Mouse (Mus musculus) gastrocnemius, postnatal 10 days (tissue): Measurements from ENCODE around the gene Gtf2a1. TPM values are rescaled to one million over a fixed set of nuclear protein-coding genes. Genes with fewer than 3 reads are reported as not detected.
A peak's percentile ranks its signal among the peaks of the same experiment; 100 is the strongest.
"Not testable (repeated sequence)": the region's sequence is repeated elsewhere in the genome, so short reads cannot be mapped to it uniquely, and the experiment has no call there.

Experiments used
- DNase-seq: peaks from one replicate; pipeline ENCODE4 v3.0.0; 2021; ENCODE audit warnings: mixed read lengths
- total RNA-seq, 2 experiments: library from RNA; stranded (reverse); gene quantifications; 2 replicates each; pipeline ENCODE4 v1.2.3; 2021

Gene Gtf2a1
- total RNA-seq, 2 experiments from 2014 or later, result 23.5 to 26.4 TPM

DNA sequence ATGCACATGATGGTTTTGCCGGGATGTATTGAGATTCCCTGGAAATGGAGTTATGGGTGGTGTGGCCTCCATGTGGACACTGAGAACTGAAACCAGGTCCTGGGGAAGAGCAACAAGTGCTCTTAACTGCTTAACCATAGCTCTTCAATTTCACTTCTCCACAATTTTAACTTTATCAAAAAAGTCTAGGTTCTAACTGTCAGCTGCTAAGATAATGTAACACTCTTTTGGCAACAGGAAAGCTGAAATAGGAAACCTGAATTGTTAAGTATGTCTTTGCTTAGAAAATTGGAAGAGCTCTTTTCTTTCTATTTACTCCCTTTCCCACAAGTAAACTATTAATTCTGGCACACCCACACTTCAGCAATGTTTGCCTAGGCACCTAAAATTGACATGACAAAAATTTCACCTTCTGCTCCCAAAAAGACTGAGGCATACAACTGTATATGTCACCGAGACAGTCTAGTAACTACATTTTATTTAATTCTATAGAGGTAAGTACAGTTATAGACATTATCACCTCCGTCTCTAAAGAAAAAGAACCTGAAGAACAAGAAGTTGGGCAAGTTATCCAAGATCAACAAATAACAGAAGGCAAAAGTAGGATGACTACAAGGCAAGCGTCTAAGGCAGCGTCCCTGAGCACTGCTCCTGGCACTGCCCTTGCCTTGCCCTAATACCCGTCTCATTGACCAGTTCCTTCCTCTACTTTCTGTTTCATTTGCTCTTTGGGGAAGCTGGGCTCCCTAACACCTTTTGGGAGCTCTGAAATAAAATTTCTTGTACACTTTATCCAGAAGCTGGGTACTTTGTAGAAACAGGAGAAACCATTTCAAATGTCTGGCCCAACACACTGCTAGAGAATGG, 8.8 kb downstream of the Gtf2a1 start:
- DNase-seq, result no peak

DNA sequence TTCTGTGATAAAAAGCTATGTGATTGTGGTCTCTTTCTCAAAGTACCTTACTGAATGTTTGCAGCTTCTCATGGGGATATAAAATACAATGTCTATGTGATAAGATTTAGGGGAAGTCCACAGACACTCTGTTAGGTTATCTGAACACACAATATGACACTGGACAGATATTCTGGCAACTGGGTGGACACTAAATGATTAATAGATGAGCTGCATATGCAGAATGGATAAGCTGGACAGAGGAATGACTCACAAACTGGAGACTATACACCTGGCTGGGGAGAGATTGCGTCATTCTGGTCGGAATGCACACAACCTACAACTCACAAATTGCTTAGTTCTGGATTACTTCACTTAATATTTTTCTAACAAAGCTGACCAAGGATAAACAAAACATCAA, 10.6 kb downstream of the Gtf2a1 start:
- DNase-seq, result no peak

DNA sequence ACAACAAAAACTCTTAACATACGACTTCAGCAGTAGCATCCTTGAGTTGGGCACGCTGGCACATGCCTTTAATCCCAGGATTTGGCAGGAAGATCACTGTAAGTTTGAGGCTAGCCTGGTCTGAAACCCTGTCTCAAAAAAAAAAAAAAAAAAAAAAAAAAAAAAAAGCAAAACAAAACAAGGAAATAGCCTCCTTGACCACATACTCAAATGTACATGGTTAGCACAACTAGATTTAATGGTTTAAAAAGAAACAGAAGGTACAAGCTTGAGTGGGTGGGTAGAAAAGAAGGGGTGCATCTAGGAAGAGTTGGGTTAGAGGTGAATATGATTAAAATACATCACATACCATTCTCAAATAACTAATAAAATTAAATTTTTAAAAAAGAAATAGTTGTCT, 18.6 kb downstream of the Gtf2a1 start:
- DNase-seq, result no peak

DNA sequence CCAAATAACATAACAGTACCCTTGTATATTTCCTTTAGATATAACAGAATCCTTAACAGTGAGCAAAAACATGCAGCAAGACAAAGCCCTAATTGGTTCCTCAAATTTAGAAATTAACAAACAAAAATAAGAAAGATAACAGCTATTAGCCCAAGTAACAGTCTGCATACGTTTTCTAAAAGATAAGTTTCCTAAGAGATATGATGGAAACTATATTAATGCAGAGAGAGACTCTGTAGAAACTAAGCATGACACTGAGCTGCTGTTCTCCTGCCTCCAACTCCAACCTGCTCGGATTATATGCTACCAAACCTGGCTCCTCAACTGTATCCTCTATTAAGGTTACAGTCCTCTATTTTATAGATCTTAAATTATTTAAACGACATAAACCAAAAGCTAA, 21.0 kb downstream of the Gtf2a1 start:
- no peak for DNase-seq

DNA sequence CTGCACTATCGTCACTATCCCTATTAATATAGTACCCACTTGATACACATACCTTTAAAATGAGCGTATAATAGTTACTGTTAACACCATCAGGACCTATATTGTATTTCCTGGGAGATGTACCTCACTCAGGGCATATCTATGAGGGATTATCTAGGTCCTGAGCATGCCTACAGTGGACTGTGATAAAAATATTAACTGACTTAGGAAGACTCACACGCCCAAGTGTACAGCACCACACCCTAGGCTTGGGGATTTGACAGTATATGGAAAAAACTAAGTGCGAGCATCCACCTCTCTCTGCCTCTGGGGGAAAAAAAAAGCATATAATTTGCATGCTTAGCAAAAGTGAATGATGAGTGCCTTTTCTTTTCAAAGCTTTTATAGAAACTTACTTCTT, 23.1 kb downstream of the Gtf2a1 start:
- no peak for DNase-seq

DNA sequence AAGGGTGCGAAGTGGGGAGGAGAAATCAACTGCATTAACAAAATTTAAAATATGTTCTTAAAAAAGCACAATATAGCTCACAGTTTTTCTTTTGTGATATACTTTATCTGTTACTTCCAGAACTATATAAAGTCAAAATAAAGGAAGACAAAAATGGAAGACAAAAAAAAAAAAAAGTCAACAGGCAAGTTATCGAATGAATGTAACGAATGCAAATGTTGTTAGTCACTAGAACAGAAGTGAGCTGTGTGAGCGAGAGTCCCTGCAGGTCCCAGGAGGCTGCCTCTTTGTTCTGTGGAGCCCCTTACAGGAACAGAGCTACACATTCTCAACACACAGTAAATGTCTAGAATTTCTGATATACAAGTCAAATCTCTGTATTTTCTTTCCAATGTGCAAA, 32.1 kb downstream of the Gtf2a1 start:
- not testable (repeated sequence) for DNase-seq

DNA sequence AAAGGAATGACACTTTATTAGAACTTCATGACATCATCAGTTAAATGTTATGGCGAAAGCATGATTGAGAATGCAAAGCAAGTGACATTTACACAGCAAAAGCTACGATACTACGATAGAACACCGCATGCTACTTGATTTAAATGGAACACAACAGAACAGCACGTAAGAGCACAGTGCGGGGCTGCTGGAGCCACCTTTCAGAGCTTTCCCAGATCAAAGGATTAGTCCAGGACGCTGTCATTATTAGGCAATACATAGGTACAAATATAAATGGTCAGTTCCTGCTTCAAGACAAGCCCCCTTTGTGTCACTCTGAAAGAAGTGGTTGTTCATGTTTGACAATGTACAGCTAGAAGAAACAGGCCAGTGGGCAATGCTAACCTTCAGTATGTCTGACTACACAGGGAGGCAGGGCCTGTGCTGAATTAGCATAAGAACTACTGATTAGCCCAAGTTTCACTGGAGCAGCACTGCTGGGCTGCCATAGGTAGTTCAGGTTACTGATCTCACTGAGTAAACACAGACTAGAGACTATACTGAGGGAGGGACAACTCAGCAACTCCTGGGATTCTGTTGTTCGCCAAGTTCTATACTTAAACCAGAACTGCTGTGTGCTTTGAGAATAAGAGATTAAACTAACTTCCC, 32.8 kb downstream of the Gtf2a1 start:
- not testable (repeated sequence) for DNase-seq

DNA sequence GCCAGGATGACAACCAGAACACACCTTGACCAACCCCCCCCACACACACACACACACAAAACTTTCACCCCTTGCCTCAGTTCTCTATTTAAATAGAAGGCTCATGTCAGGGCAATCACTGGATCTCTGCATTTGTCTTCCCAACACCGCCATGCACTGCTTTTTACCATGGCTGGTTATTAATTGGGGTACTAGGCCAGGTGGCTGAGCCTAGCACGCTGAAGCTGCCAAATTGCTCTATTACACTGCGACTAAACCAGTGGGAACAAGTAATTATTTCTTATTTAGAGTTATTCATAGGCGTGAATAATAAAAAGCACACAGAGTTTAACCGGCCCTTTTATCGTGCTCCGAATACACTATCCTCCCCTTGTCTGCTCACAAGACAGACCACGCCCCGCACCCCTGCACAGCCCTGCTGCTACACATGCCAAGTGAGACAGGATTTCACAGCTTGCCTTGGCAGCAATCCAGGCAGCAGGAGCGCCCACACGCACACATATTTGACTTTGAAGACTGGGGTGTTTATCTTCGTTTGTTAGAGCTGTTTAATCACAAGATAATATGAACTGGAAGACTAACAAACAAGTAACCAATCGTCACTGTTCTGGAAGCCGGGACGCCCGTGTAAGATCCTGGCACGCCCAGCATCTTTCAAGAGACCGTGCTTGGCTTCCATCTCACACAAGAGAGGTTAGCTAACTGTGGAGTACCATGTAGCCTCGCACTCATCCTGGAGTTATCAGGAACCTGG, 38.3 kb downstream of the Gtf2a1 start:
- DNase-seq, result peak; percentile 42

DNA sequence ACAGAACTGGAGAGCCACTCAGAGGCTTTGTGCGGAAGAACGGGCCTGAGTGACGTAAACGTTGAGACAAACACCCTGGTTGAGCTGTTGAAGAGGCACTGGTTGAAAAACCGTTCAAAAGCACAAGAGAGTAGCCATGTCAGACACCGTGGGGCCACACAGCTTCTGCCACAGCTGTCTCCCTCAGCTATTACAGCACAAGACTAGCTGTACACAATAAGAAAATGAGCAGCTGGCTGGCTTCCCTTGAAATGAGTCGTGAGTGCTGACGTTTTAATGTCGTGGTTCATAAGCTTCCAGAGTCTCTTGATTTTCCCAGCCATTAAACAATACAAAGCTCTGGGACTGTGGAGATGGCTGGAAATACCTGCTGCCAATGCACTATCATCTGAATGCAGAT, 40.8 kb downstream of the Gtf2a1 start:
- DNase-seq, result no peak

DNA sequence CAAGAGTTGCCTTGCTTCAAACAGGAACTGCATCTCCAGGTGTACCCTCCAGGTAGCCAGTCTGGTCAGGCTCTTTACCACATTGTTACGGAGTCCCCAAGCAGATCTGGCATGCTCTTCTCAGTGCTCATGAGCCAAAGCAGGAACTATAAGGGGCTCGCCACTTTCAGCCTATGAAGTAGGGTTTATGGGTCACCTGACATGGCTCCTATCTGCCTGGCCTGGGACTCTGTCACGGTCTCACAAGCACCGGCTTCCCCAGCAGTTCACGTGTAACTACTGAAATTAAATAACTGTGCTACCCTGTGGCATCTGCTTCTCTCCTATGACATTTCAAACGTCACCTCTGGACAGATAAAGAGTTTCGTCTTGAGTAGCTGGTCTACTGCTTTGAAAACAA, 50.1 kb downstream of the Gtf2a1 start:
- no peak for DNase-seq

DNA sequence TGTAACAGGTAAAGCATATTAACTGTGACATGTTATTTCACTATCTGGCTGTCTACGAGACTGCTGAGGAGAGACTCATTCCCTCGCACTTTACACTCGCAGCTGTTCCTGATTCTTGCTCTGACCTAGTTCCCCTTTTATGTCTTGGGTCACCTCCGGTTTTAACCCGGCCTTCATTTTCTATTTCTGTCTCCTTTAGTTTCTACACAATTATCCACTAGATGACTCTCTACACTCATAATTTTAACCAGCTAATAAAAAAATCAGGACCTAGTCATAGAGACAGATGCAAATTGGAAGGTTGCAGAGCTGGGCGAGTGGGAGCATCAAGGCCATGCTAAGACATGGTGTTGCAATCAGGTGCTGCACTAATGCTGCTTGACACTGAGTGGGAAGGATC, 55.8 kb downstream of the Gtf2a1 start:
- DNase-seq, result no peak

DNA sequence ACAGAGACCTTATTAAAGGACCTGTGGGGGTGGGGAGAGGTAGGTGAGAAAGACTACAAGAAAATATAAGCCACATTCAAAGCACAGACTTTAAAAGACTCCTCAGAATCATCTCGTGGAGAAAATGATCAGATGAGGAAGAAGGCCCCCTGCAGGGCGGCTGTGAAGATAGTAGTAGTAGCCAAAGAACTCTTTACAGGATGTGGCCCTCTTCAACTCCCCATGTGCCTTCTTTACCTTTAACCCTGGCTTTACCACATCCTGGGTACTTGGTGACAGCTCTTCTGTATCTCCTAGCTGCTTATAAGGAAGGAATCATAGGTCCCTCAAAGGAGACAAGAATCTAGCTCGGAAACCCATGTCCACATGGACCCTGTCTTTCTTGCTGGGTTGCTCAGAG, 66.7 kb downstream of the Gtf2a1 start:
- DNase-seq, result no peak

DNA sequence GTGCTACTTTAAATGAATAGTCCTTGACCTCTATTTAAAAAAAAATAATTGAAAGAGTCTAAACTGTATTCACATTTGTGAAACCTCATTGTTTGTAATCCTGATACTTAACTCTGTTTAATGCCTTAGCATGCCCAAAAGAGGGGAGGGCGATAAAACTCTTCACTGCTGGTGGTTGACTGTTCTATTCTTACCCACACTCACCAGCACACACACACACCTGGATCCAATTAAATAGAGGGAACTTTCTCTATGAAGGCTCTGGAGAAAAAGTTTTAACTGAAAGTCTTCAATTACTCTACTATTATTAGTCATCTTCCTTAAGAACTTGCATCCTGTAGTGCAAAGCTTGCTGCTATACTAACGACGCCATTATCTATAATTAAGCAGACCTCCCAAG, 72.5 kb downstream of the Gtf2a1 start:
- DNase-seq, result no peak

DNA sequence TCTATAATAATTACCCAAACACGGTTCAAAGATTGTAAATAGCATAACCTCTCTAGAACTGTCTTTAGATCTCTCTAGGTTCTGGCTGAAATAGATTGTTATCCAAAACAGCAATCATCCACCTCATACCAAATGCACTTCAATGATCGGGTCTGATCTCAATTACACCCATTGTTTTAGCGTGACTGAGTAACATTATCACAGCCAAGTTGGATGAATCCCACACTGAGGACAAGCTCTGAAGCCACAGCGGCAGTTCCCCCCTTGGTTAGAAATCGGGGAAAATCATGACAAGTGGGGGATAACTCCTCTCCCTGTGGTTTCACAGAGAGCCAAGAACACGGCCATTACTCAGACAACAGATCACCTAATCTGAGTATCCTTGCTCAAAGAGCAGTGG, 76.3 kb downstream of the Gtf2a1 start:
- DNase-seq, result no peak

DNA sequence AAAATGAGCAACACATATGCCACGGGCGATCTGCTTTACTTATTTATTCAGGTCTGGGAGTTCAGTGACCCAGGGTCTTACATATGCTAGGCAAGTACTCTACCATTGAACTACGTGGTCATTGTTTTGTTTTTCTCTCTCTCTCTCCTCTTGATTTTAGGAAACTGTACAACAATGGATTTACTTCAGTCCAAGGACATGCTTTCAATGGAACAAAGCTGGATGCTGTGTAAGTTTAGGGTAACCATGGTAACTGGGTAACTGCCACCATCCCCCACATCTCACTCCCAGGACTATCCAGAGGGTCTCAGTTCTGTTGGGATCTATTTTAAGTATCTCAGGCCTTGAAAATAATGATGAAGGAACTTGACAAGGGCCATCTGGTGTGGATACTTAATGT, 78.5 kb downstream of the Gtf2a1 start:
- no peak for DNase-seq

Other genes starting within 250 kb of the Gtf2a1 start
- gene Cep128, start 206.1 kb downstream of the Gtf2a1 start, total RNA-seq, result 1 to 10 TPM; 5.1 to 6.0 TPM
- gene Tshr, start 205.9 kb downstream of the Gtf2a1 start, total RNA-seq, result 1 to 10 TPM; 1.3 to 1.9 TPM
- gene Ston2, start 197.9 kb upstream of the Gtf2a1 start, total RNA-seq, result 10 to 100 TPM; 42.7 to 51.4 TPM